Mouse (Mus musculus) heart, embryonic 16.5 days (tissue): ENCODE data around the gene Trim47. TPM values are rescaled to one million over a fixed set of nuclear protein-coding genes. Genes with fewer than 3 reads are reported as not detected.

Source experiments
- ATAC-seq: fragments of 200-750 bp; cut with Nextera tagmentation; replicated peaks from 2 replicates; pipeline ENCODE4 v1.8.0; 2017; ENCODE audit warnings: moderate number of reproducible peaks; ENCODE audit not compliant: insufficient read depth, low FRiP score; ENCODE audit errors: extremely low read depth
- H3K27ac ChIP-seq: fragments of 300-500 bp; sonication (generic); 2 replicates; pipeline ENCODE4 v1.5.1; 2014; ENCODE audit warnings: mild to moderate bottlenecking, low read length, control low read depth, moderate library complexity
- H3K27me3 ChIP-seq: fragments of 300-500 bp; sonication (generic); 2 replicates; pipeline ENCODE4 v1.6.1; 2014; ENCODE audit warnings: low read length, mixed read lengths; ENCODE audit not compliant: control insufficient read depth, insufficient read depth
- H3K36me3 ChIP-seq: fragments of 300-500 bp; sonication (generic); 2 replicates; pipeline ENCODE4 v1.6.1; 2014; ENCODE audit not compliant: control insufficient read depth, insufficient read depth
- H3K4me1 ChIP-seq: fragments of 300-500 bp; sonication (generic); 2 replicates; pipeline ENCODE4 v1.6.1; 2014; ENCODE audit warnings: low read length, mixed read lengths; ENCODE audit not compliant: control insufficient read depth, insufficient read depth
- H3K4me2 ChIP-seq: fragments of 300-500 bp; sonication (generic); 2 replicates; pipeline ENCODE4 v1.6.1; 2014; ENCODE audit warnings: low read depth, mild to moderate bottlenecking, control low read depth, low read length
- H3K4me3 ChIP-seq: fragments of 300-500 bp; sonication (generic); 2 replicates; pipeline ENCODE4 v1.5.1; 2014; ENCODE audit warnings: mild to moderate bottlenecking, control low read depth, low read length
- H3K9ac ChIP-seq: fragments of 300-500 bp; sonication (generic); 2 replicates; pipeline ENCODE4 v1.6.1; 2014; ENCODE audit warnings: low read length, control low read depth
- H3K9me3 ChIP-seq: fragments of 300-500 bp; sonication (generic); replicated peaks from 2 replicates; pipeline ENCODE4 v1.6.1; 2016; ENCODE audit warnings: low read length; ENCODE audit not compliant: control insufficient read depth
- WGBS: fragments of 180-500 bp; shearing (Covaris S2); extraction: QIAGEN DNeasy Blood & Tissue Kit; methylation state at CpG from one replicate; pipeline ENCODE4 v1.1.7; 2014; 5-methylcytosine and 5-hydroxymethylcytosine counted together
- polyA plus RNA-seq: library from polyadenylated mRNA; unstranded; fragments of >200 nt; fragmentation: Nextera tagmentation; extraction: Ambion mirVana; gene quantifications from 2 replicates; pipeline ENCODE4 v1.2.1, GENCODE M21; 2015

The Trim47 gene
- polyA plus RNA-seq, 1 experiment from 2014 or later = 79.8 TPM

- Histone ChIP-seq H3K4me3 (peak overlapping the region; percentile 84), H3K9ac (peak overlapping the region; percentile 95), H3K27ac (peak overlapping the region; percentile 84; the same call in 1 of the 2 replicates), H3K9me3 (no peaks in the 10 kb centered on the region), H3K4me2 (peak overlapping the region; percentile 72), H3K36me3 (peaks cover 8% of the 10 kb centered on the region), H3K27me3 (no peaks in the 10 kb centered on the region), H3K4me1 (peaks cover 64% of the 10 kb centered on the region)
- no peak for ATAC-seq
- WGBS = 39% methylated on average over 32 of the region's 32 CpGs
Measured at GRCm38 (mm10) chr11:116106154-116106962, 20.7 kb downstream of the Trim47 start.

GRCm38 (mm10) chr11:116105065-116105464, 21.9 kb downstream of the Trim47 start:
- H3K4me1 ChIP-seq = peaks cover 76% of the 10 kb centered on the region
- H3K27ac ChIP-seq = peak overlapping the region; percentile 98
- no peaks in the 10 kb centered on the region for H3K27me3 ChIP-seq
- H3K4me2 ChIP-seq = no peak overlapping the region
- no peak overlapping the region for H3K4me3 ChIP-seq
- 85% methylated on average over 2 of the region's 2 CpGs for WGBS
- H3K9ac ChIP-seq = no peak overlapping the region; the same call in 1 of the 2 replicates
- peaks cover 8% of the 10 kb centered on the region for H3K36me3 ChIP-seq
- ATAC-seq = no peak
- no peaks in the 10 kb centered on the region for H3K9me3 ChIP-seq

GRCm38 (mm10) chr11:116104006-116104646, 22.9 kb downstream of the Trim47 start:
- peaks cover 86% of the 10 kb centered on the region for H3K4me1 ChIP-seq
- H3K4me3 ChIP-seq = no peak overlapping the region
- H3K27ac ChIP-seq = peak overlapping the region; percentile 98
- H3K4me2 ChIP-seq = peak overlapping the region; percentile 33
- ATAC-seq = peak; percentile 76
- 20% methylated on average over 14 of the region's 14 CpGs for WGBS
- no peaks in the 10 kb centered on the region for H3K27me3 ChIP-seq
- peaks cover 8% of the 10 kb centered on the region for H3K36me3 ChIP-seq
- no peaks in the 10 kb centered on the region for H3K9me3 ChIP-seq
- H3K9ac ChIP-seq = peak overlapping the region; percentile 63

GRCm38 (mm10) chr11:116103572-116103971, 23.4 kb downstream of the Trim47 start:
- Histone ChIP-seq H3K9ac (peak overlapping the region; percentile 44), H3K27ac (peak overlapping the region; percentile 98), H3K36me3 (peaks cover 8% of the 10 kb centered on the region), H3K9me3 (no peaks in the 10 kb centered on the region), H3K27me3 (no peaks in the 10 kb centered on the region), H3K4me2 (peak overlapping the region; percentile 33; the same call in 1 of the 2 replicates), H3K4me3 (no peak overlapping the region), H3K4me1 (peaks cover 89% of the 10 kb centered on the region)
- ATAC-seq = no peak
- 31% methylated on average over 12 of the region's 12 CpGs for WGBS

- WGBS = 50% methylated on average over 3 of the region's 4 CpGs
- Histone ChIP-seq H3K9me3 (no peaks in the 10 kb centered on the region), H3K27ac (peak overlapping the region; percentile 98), H3K4me2 (peak overlapping the region; percentile 20), H3K36me3 (peaks cover 8% of the 10 kb centered on the region), H3K27me3 (no peaks in the 10 kb centered on the region), H3K4me1 (peaks cover 78% of the 10 kb centered on the region), H3K9ac (peak overlapping the region; percentile 70), H3K4me3 (no peak overlapping the region)
- ATAC-seq = peak; percentile 19; the same call in 1 of the 2 replicates
Measured at GRCm38 (mm10) chr11:116102472-116102871, 24.5 kb downstream of the Trim47 start.

GRCm38 (mm10) chr11:116101931-116102381, 25.1 kb downstream of the Trim47 start:
- Histone ChIP-seq H3K9ac (peak overlapping the region; percentile 70), H3K4me3 (no peak overlapping the region), H3K27ac (peak overlapping the region; percentile 98), H3K27me3 (no peaks in the 10 kb centered on the region), H3K4me2 (peak overlapping the region; percentile 20), H3K4me1 (peaks cover 73% of the 10 kb centered on the region), H3K36me3 (peaks cover 8% of the 10 kb centered on the region), H3K9me3 (no peaks in the 10 kb centered on the region)
- WGBS = 19% methylated on average over 11 of the region's 11 CpGs
- peak; percentile 49 for ATAC-seq

- ATAC-seq = no peak
- H3K4me1 ChIP-seq = peaks cover 63% of the 10 kb centered on the region
- no peaks in the 10 kb centered on the region for H3K27me3 ChIP-seq
- H3K36me3 ChIP-seq = peaks cover 4% of the 10 kb centered on the region
- H3K27ac ChIP-seq = peak overlapping the region; percentile 98
- peak overlapping the region; percentile 70; the same call in 1 of the 2 replicates for H3K9ac ChIP-seq
- peaks cover 4% of the 10 kb centered on the region for H3K9me3 ChIP-seq
- no peak overlapping the region for H3K4me3 ChIP-seq
- no peak overlapping the region for H3K4me2 ChIP-seq
- 78% methylated on average over 7 of the region's 7 CpGs for WGBS
Measured at GRCm38 (mm10) chr11:116100839-116101238, 26.2 kb downstream of the Trim47 start.

- 25% methylated on average over 6 of the region's 6 CpGs for WGBS
- H3K4me3 ChIP-seq = no peak overlapping the region
- H3K9me3 ChIP-seq = peaks cover 4% of the 10 kb centered on the region
- H3K36me3 ChIP-seq = no peaks in the 10 kb centered on the region
- peak overlapping the region; percentile 98 for H3K27ac ChIP-seq
- H3K4me2 ChIP-seq = no peak overlapping the region
- no peaks in the 10 kb centered on the region for H3K27me3 ChIP-seq
- ATAC-seq = peak; percentile 30
- 0 out of 2 replicates have a peak overlapping the region, but pooled peaks have one; percentile 33 for H3K9ac ChIP-seq
- H3K4me1 ChIP-seq = peaks cover 62% of the 10 kb centered on the region
Measured at GRCm38 (mm10) chr11:116100385-116100784, 26.6 kb downstream of the Trim47 start.

GRCm38 (mm10) chr11:116099462-116099861, 27.5 kb downstream of the Trim47 start:
- ATAC-seq = no peak
- Histone ChIP-seq H3K9me3 (peaks cover 4% of the 10 kb centered on the region), H3K4me3 (no peak overlapping the region), H3K27ac (peak overlapping the region; percentile 98), H3K9ac (peak overlapping the region; percentile 36; the same call in 1 of the 2 replicates), H3K4me1 (peaks cover 56% of the 10 kb centered on the region), H3K4me2 (no peak overlapping the region), H3K36me3 (no peaks in the 10 kb centered on the region), H3K27me3 (no peaks in the 10 kb centered on the region)
- WGBS = 76% methylated on average over 6 of the region's 6 CpGs
